Mouse (Mus musculus) embryonic fibroblast, embryonic 13.5 days (primary cell): ENCODE measurements around the gene Gm5426.

Experiments
- CTCF ChIP-seq: IDR thresholded peaks from 2 replicates; pipeline ENCODE4 v1.5.1; 2011; ENCODE audit warnings: mild to moderate bottlenecking, control low read depth, low read length, moderate library complexity, borderline replicate concordance; ENCODE audit not compliant: insufficient read depth
- POLR2A ChIP-seq: IDR thresholded peaks from 2 replicates; pipeline ENCODE4 v1.6.1; 2011; ENCODE audit warnings: low read depth, mild to moderate bottlenecking, control low read depth, low read length, moderate library complexity

DNA sequence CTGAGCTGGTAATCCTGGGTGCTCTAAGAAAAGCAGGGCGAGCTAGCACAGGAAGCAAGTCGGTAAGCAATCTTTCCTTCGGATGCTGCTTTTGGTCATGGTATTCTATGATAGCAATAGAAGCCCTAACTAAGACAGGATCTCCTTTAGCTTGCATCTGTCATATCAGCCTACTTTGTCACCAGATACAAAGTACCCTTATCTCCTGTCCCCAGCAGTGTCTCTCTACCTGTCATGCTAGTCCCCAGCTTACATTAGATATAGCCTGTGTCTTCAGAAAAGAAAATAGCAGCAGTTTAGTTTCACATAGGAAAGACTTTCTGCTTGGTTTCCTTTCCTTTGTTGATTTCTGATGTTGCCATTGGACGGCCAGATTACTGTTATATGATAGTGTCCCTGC, 31.8 kb upstream of the Gm5426 start:
- no peak for TF ChIP-seq CTCF
- no peak for TF ChIP-seq POLR2A
